ENCODE assay signal across 8 mouse cellular contexts in the genomic region with DNA sequence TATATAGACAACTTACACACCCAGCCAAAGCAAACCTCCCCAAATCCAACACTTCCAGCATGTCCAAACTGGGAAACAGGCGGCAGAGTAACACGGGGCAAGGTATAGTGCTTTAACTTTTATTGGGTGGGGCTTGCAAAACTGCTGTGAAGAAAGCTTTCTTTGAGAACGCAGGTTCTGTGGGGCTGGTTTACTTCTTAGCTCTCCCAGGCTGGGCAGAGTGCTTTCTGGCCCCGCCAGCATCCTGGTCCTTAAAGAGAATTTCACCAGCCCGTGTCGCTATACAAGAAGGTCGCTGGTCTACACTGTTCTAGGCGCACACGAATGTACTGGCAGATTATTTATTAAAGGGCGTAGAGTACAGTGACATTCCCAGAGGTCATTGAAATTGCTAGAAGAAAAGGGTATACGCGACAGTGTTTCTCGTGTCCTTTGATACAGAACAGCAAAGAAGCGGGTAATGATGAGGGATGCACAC.
DNase-seq lines count a peak whose midpoint lies in the region; ATAC-seq lines count a peak whose summit lies in the region.

No protein-coding gene starts in this region.

- H3K4me3 ChIP-seq in kidney, embryonic 15.5 days (replicated peaks) = peak overlapping the region; percentile 30
- peak overlapping the region; percentile 20 for H3K4me3 ChIP-seq in embryonic facial prominence, embryonic 12.5 days
- 0 out of 2 replicates have a peak overlapping the region, but pooled peaks have one; percentile 1 for H3K4me3 ChIP-seq in intestine, embryonic 14.5 days (ENCODE audit: low read depth, low read length)
- peak overlapping the region; percentile 61 for H3K4me3 ChIP-seq in neural tube, embryonic 12.5 days

- peak overlapping the region; percentile 42 for H3K4me2 ChIP-seq in kidney, embryonic 15.5 days
- peak overlapping the region; percentile 40 for H3K4me2 ChIP-seq in embryonic facial prominence, embryonic 12.5 days (replicated peaks)
- H3K4me2 ChIP-seq in intestine, embryonic 14.5 days (ENCODE audit: low read length) = peak overlapping the region; percentile 30
- peak overlapping the region; percentile 72 for H3K4me2 ChIP-seq in neural tube, embryonic 12.5 days (replicated peaks)

- 3% methylated on average over 14 of the region's 14 CpGs for WGBS in kidney, embryonic 15.5 days
- 3% methylated on average over 14 of the region's 14 CpGs for WGBS in embryonic facial prominence, embryonic 12.5 days
- WGBS in intestine, embryonic 14.5 days = 4% methylated on average over 14 of the region's 14 CpGs
- 2% methylated on average over 14 of the region's 14 CpGs for WGBS in neural tube, embryonic 12.5 days

- H3K27ac ChIP-seq in kidney, embryonic 15.5 days = no peak overlapping the region
- H3K27ac ChIP-seq in embryonic facial prominence, embryonic 12.5 days = no peak overlapping the region
- H3K27ac ChIP-seq in intestine, embryonic 14.5 days (ENCODE audit: low read depth) = no peak overlapping the region
- H3K27ac ChIP-seq in neural tube, embryonic 12.5 days = peak overlapping the region; percentile 87

- no peaks in the 10 kb centered on the region for H3K9me3 ChIP-seq in kidney, embryonic 15.5 days (replicated peaks)
- H3K9me3 ChIP-seq in embryonic facial prominence, embryonic 12.5 days = no peaks in the 10 kb centered on the region
- no peaks in the 10 kb centered on the region for H3K9me3 ChIP-seq in intestine, embryonic 14.5 days (ENCODE audit: control insufficient read depth, low read length)
- no peaks in the 10 kb centered on the region for H3K9me3 ChIP-seq in neural tube, embryonic 12.5 days

- no peak overlapping the region for H3K9ac ChIP-seq in kidney, embryonic 15.5 days
- no peak overlapping the region for H3K9ac ChIP-seq in embryonic facial prominence, embryonic 12.5 days
- no peak overlapping the region for H3K9ac ChIP-seq in intestine, embryonic 14.5 days (ENCODE audit: low read length)
- H3K9ac ChIP-seq in neural tube, embryonic 12.5 days = peak overlapping the region; percentile 100

- peaks cover 98% of the 10 kb centered on the region for H3K27me3 ChIP-seq in kidney, embryonic 15.5 days
- H3K27me3 ChIP-seq in embryonic facial prominence, embryonic 12.5 days = peaks cover 72% of the 10 kb centered on the region
- H3K27me3 ChIP-seq in intestine, embryonic 14.5 days (replicated peaks; ENCODE audit: control insufficient read depth, insufficient read depth, low read length) = peaks cover 94% of the 10 kb centered on the region
- peaks cover 13% of the 10 kb centered on the region for H3K27me3 ChIP-seq in neural tube, embryonic 12.5 days (replicated peaks)

- no peaks in the 10 kb centered on the region for H3K36me3 ChIP-seq in kidney, embryonic 15.5 days
- H3K36me3 ChIP-seq in embryonic facial prominence, embryonic 12.5 days = no peaks in the 10 kb centered on the region
- no peaks in the 10 kb centered on the region for H3K36me3 ChIP-seq in intestine, embryonic 14.5 days (ENCODE audit: control insufficient read depth, insufficient read depth, low read length)
- H3K36me3 ChIP-seq in neural tube, embryonic 12.5 days = no peaks in the 10 kb centered on the region

- ATAC-seq in kidney, embryonic 15.5 days (replicated peaks; ENCODE audit: low FRiP score) = peak; percentile 43
- ATAC-seq in embryonic facial prominence, embryonic 12.5 days (ENCODE audit: insufficient number of reproducible peaks, insufficient read depth, low FRiP score, low TSS enrichment) = 0 out of 2 replicates have a peak, but pooled peaks have one; percentile 17
- ATAC-seq in intestine, embryonic 14.5 days (replicated peaks; ENCODE audit: low FRiP score, low TSS enrichment, low read depth) = peak; percentile 20; the same call in 1 of the 2 replicates
- ATAC-seq in neural tube, embryonic 12.5 days (ENCODE audit: low FRiP score, low read depth) = peak; percentile 38

- DNase-seq in kidney, adult 11 months = no peak
- DNase-seq in intestine, embryonic 14.5 days (ENCODE audit: low spot score) = no peak
- DNase-seq in left cerebral cortex, adult 18-20 months (ENCODE audit: low spot score in 2 of 2) = no peak
- DNase-seq in gastrocnemius, adult 8-10 months (ENCODE audit: low spot score in 2 of 2) = no peak
- no peak for DNase-seq in frontal cortex, postnatal 25 days (ENCODE audit: low spot score in 2 of 2)

- peaks cover 4% of the 10 kb centered on the region; the same call in 1 of the 2 replicates for H3K4me1 ChIP-seq in kidney, embryonic 15.5 days
- H3K4me1 ChIP-seq in embryonic facial prominence, embryonic 12.5 days = no peaks in the 10 kb centered on the region
- H3K4me1 ChIP-seq in intestine, embryonic 14.5 days (replicated peaks; ENCODE audit: control insufficient read depth, insufficient read depth, low read length) = no peaks in the 10 kb centered on the region
- peaks cover 4% of the 10 kb centered on the region; the same call in 1 of the 2 replicates for H3K4me1 ChIP-seq in neural tube, embryonic 12.5 days

Comparison
In these comparisons a context has a peak if more than half of its experiments do, and no peak if none do; other contexts are left out.
1. H3K4me3 ChIP-seq: peak in every context shown above with its lines; median percentile 61 in neural tube, embryonic 12.5 days; 30 in kidney, embryonic 15.5 days; 20 in embryonic facial prominence, embryonic 12.5 days; 1 in intestine, embryonic 14.5 days.